Mouse (Mus musculus): Measurements from ENCODE around the gene Phf14. TPM values are rescaled to one million over a fixed set of nuclear protein-coding genes. Genes with fewer than 3 reads are reported as not detected.

Gene Phf14
- polyA plus RNA-seq, 1 experiment from 2014 or later: 72.2 TPM

DNA sequence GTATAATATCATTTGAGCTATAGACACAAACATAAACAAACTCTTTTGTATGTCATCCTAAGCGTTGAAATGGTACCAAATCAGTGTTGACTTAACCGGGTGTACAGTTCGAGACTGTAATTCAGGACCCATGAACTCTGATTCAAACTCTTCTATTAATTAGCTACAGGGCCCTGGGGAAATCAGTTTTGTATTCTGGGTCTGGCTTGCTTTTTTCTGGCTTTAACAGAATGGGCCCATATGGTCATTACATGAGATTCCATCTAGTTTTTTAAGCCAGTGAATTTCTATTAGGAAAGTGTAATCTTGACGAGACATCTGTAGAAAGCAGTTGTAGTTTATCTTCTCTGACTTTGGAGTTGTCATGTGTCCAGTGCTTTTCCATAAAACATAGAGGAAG, 160.3 kb downstream of the Phf14 start:
- H3K4me1 ChIP-seq (ENCODE audit: control insufficient read depth, insufficient read depth, low read length): no peaks in the 10 kb centered on the region
- H3K27me3 ChIP-seq (replicated peaks; ENCODE audit: control insufficient read depth, insufficient read depth, low read length): no peaks in the 10 kb centered on the region
- 84% methylated on average over 4 of the region's 4 CpGs for WGBS
- DNase-seq (ENCODE audit: low spot score) (no peak), ATAC-seq (ENCODE audit: low read depth) (no peak)
- no peak overlapping the region for H3K9ac ChIP-seq (ENCODE audit: low read depth, low read length)
- 0 out of 2 replicates have a peak, but pooled peaks cover 8% of the 10 kb centered on the region for H3K36me3 ChIP-seq (ENCODE audit: control insufficient read depth, insufficient read depth, low read length)
- no peak overlapping the region for H3K4me3 ChIP-seq (ENCODE audit: low read depth, low read length)
- no peaks in the 10 kb centered on the region for H3K9me3 ChIP-seq (ENCODE audit: control insufficient read depth, low read length)
- no peak overlapping the region for H3K4me2 ChIP-seq (ENCODE audit: low read depth, low read length)
- no peak overlapping the region for H3K27ac ChIP-seq (replicated peaks; ENCODE audit: low read depth, low read length)

GRCm38 (mm10) chr6:12069357-12069756, 161.7 kb downstream of the Phf14 start:
- Histone ChIP-seq H3K27me3 (replicated peaks; ENCODE audit: control insufficient read depth, insufficient read depth, low read length) (no peaks in the 10 kb centered on the region), H3K4me3 (ENCODE audit: low read depth, low read length) (no peak overlapping the region), H3K9me3 (ENCODE audit: control insufficient read depth, low read length) (no peaks in the 10 kb centered on the region), H3K4me1 (ENCODE audit: control insufficient read depth, insufficient read depth, low read length) (no peaks in the 10 kb centered on the region), H3K9ac (ENCODE audit: low read depth, low read length) (no peak overlapping the region), H3K4me2 (ENCODE audit: low read depth, low read length) (no peak overlapping the region), H3K27ac (replicated peaks; ENCODE audit: low read depth, low read length) (no peak overlapping the region), H3K36me3 (ENCODE audit: control insufficient read depth, insufficient read depth, low read length) (0 out of 2 replicates have a peak, but pooled peaks cover 6% of the 10 kb centered on the region)
- DNase-seq (ENCODE audit: low spot score): no peak
- 67% methylated on average over 2 of the region's 2 CpGs for WGBS
- no peak for ATAC-seq (ENCODE audit: low read depth)

DNA sequence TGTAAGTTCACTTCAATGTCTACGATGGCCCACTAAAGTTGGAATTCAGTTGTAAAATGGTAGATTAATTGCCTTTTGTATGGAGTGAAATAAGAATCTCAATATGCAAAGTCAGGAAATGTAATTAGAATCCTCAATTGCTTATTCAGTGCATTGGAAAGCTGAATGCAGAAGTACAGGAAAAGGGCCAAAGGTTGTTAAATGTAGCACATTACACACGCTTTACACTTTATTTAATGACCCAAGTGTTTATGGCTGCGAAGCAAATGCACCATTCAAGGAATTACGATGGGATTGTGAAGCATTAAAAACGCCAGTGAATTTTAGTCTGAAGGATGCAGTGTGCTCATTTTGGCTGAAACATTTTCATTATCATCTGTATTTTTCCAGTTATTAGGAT, 167.0 kb downstream of the Phf14 start:
- WGBS: 87% methylated on average over 5 of the region's 5 CpGs
- peaks cover 3% of the 10 kb centered on the region; the same call in 1 of the 2 replicates for H3K36me3 ChIP-seq (ENCODE audit: control insufficient read depth, insufficient read depth, low read length)

DNA sequence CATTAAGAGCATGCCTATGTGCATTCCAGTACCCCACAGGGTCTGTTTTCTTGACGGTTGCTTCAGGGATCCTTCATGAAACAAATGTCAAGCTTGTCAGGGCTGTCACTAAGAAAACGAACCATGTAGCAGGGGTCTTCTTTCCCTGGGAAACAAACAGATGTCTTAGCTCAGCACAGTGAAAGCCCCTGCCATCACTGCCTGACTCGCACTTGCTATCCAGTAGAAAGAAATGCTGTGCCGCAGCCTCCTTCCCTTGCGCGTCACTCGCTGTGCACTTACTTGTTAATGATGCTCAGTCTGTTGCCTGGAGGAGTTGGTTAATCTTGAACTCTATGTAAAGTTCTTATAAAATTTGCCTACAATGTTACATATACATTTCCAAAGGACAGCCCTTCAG, 169.7 kb downstream of the Phf14 start:
- ATAC-seq (ENCODE audit: low read depth) (no peak), DNase-seq (ENCODE audit: low spot score) (no peak)
- H3K4me3 ChIP-seq (ENCODE audit: low read depth, low read length): no peak overlapping the region
- no peaks in the 10 kb centered on the region for H3K4me1 ChIP-seq (ENCODE audit: control insufficient read depth, insufficient read depth, low read length)
- H3K27me3 ChIP-seq (replicated peaks; ENCODE audit: control insufficient read depth, insufficient read depth, low read length): no peaks in the 10 kb centered on the region
- H3K9me3 ChIP-seq (ENCODE audit: control insufficient read depth, low read length): no peaks in the 10 kb centered on the region
- H3K27ac ChIP-seq (replicated peaks; ENCODE audit: low read depth, low read length): no peak overlapping the region
- WGBS: 55% methylated on average over 7 of the region's 7 CpGs
- no peak overlapping the region for H3K9ac ChIP-seq (ENCODE audit: low read depth, low read length)
- H3K4me2 ChIP-seq (ENCODE audit: low read depth, low read length): no peak overlapping the region
- peaks cover 10% of the 10 kb centered on the region; the same call in 1 of the 2 replicates for H3K36me3 ChIP-seq (ENCODE audit: control insufficient read depth, insufficient read depth, low read length)

More for the DNA sequence above, 167.0 kb downstream of the Phf14 start:
- Histone ChIP-seq H3K27ac (replicated peaks; ENCODE audit: low read depth, low read length) (no peak overlapping the region), H3K4me2 (ENCODE audit: low read depth, low read length) (no peak overlapping the region), H3K9me3 (ENCODE audit: control insufficient read depth, low read length) (no peaks in the 10 kb centered on the region), H3K27me3 (replicated peaks; ENCODE audit: control insufficient read depth, insufficient read depth, low read length) (no peaks in the 10 kb centered on the region), H3K4me1 (ENCODE audit: control insufficient read depth, insufficient read depth, low read length) (no peaks in the 10 kb centered on the region), H3K9ac (ENCODE audit: low read depth, low read length) (no peak overlapping the region), H3K4me3 (ENCODE audit: low read depth, low read length) (no peak overlapping the region)
- DNase-seq (ENCODE audit: low spot score) (no peak), ATAC-seq (ENCODE audit: low read depth) (no peak)

GRCm38 (mm10) chr6:12077880-12078618, 170.4 kb downstream of the Phf14 start:
- H3K9ac ChIP-seq (ENCODE audit: low read depth, low read length): no peak overlapping the region
- no peaks in the 10 kb centered on the region for H3K9me3 ChIP-seq (ENCODE audit: control insufficient read depth, low read length)
- ATAC-seq (ENCODE audit: low read depth): no peak
- H3K27ac ChIP-seq (replicated peaks; ENCODE audit: low read depth, low read length): no peak overlapping the region
- no peaks in the 10 kb centered on the region for H3K27me3 ChIP-seq (replicated peaks; ENCODE audit: control insufficient read depth, insufficient read depth, low read length)
- H3K4me3 ChIP-seq (ENCODE audit: low read depth, low read length): no peak overlapping the region
- DNase-seq (ENCODE audit: low spot score): no peak
- H3K4me1 ChIP-seq (ENCODE audit: control insufficient read depth, insufficient read depth, low read length): no peaks in the 10 kb centered on the region
- H3K4me2 ChIP-seq (ENCODE audit: low read depth, low read length): no peak overlapping the region
- H3K36me3 ChIP-seq (ENCODE audit: control insufficient read depth, insufficient read depth, low read length): peaks cover 10% of the 10 kb centered on the region; the same call in 1 of the 2 replicates
- WGBS: 81% methylated on average over 8 of the region's 8 CpGs

GRCm38 (mm10) chr6:12079260-12079659, 171.7 kb downstream of the Phf14 start:
- no peak overlapping the region for H3K4me3 ChIP-seq (ENCODE audit: low read depth, low read length)

DNA sequence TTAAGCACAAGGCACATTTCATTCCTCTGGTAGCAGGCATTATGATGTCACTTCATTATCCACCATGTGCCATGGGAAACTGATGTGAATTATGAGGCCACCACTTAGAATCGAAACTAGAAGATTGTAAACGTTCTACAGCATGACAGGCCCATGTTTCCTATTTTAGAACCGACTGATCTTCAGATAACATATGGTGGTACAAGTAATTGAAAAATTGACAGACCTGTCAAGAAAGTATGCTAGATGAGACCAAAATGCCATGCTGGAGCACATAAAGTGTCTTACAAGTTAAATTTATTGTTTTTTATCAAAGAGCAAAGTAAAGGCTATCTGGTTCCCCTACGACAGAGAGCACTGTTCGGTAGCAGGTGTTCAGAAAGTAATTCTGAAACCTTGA, 172.8 kb downstream of the Phf14 start:
- WGBS: 77% methylated on average over 5 of the region's 5 CpGs
- H3K9ac ChIP-seq (ENCODE audit: low read depth, low read length): no peak overlapping the region
- ATAC-seq (ENCODE audit: low read depth): no peak

More at GRCm38 (mm10) chr6:12079260-12079659, 171.7 kb downstream of the Phf14 start:
- H3K27ac ChIP-seq (replicated peaks; ENCODE audit: low read depth, low read length): no peak overlapping the region
- no peak overlapping the region for H3K4me2 ChIP-seq (ENCODE audit: low read depth, low read length)
- ATAC-seq (ENCODE audit: low read depth): no peak
- H3K4me1 ChIP-seq (ENCODE audit: control insufficient read depth, insufficient read depth, low read length): no peaks in the 10 kb centered on the region
- H3K36me3 ChIP-seq (ENCODE audit: control insufficient read depth, insufficient read depth, low read length): peaks cover 17% of the 10 kb centered on the region
- no peaks in the 10 kb centered on the region for H3K9me3 ChIP-seq (ENCODE audit: control insufficient read depth, low read length)
- 93% methylated on average over 4 of the region's 4 CpGs for WGBS
- no peak overlapping the region for H3K9ac ChIP-seq (ENCODE audit: low read depth, low read length)
- DNase-seq (ENCODE audit: low spot score): no peak
- H3K27me3 ChIP-seq (replicated peaks; ENCODE audit: control insufficient read depth, insufficient read depth, low read length): no peaks in the 10 kb centered on the region

DNA sequence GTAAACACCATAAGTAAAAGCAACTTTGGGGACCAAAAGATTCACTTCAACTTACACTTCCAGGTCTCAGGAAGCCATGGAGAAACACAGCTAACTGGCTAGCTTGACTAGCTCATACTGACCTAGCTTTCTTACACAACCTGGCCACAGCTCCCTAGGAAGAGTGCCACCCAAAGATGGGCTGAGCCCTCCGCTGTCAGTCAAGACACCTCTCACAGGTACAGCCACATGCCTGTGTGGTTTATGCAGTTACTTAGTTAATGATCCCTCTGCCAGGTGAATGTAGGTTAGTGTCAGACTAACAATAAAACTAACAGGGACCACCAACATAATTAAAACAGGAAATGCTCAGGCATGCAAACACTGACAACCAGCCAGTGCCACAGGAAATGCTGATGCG, 174.1 kb downstream of the Phf14 start:
- DNase-seq (ENCODE audit: low spot score) (no peak), ATAC-seq (ENCODE audit: low read depth) (no peak)
- peaks cover 17% of the 10 kb centered on the region for H3K36me3 ChIP-seq (ENCODE audit: control insufficient read depth, insufficient read depth, low read length)
- no peaks in the 10 kb centered on the region for H3K9me3 ChIP-seq (ENCODE audit: control insufficient read depth, low read length)
- H3K4me1 ChIP-seq (ENCODE audit: control insufficient read depth, insufficient read depth, low read length): no peaks in the 10 kb centered on the region
- 73% methylated on average over 2 of the region's 2 CpGs for WGBS
- no peaks in the 10 kb centered on the region for H3K27me3 ChIP-seq (replicated peaks; ENCODE audit: control insufficient read depth, insufficient read depth, low read length)
- H3K4me3 ChIP-seq (ENCODE audit: low read depth, low read length): no peak overlapping the region
- no peak overlapping the region for H3K9ac ChIP-seq (ENCODE audit: low read depth, low read length)
- no peak overlapping the region for H3K27ac ChIP-seq (replicated peaks; ENCODE audit: low read depth, low read length)
- no peak overlapping the region for H3K4me2 ChIP-seq (ENCODE audit: low read depth, low read length)

More for the DNA sequence above, 172.8 kb downstream of the Phf14 start:
- Histone ChIP-seq H3K4me1 (ENCODE audit: control insufficient read depth, insufficient read depth, low read length) (no peaks in the 10 kb centered on the region), H3K27ac (replicated peaks; ENCODE audit: low read depth, low read length) (no peak overlapping the region), H3K4me2 (ENCODE audit: low read depth, low read length) (no peak overlapping the region), H3K9me3 (ENCODE audit: control insufficient read depth, low read length) (no peaks in the 10 kb centered on the region), H3K36me3 (ENCODE audit: control insufficient read depth, insufficient read depth, low read length) (peaks cover 17% of the 10 kb centered on the region), H3K27me3 (replicated peaks; ENCODE audit: control insufficient read depth, insufficient read depth, low read length) (no peaks in the 10 kb centered on the region), H3K4me3 (ENCODE audit: low read depth, low read length) (no peak overlapping the region)
- DNase-seq (ENCODE audit: low spot score): no peak

GRCm38 (mm10) chr6:12082125-12082524, 174.5 kb downstream of the Phf14 start:
- no peak for DNase-seq (ENCODE audit: low spot score)
- no peaks in the 10 kb centered on the region for H3K4me1 ChIP-seq (ENCODE audit: control insufficient read depth, insufficient read depth, low read length)
- H3K27ac ChIP-seq (replicated peaks; ENCODE audit: low read depth, low read length): no peak overlapping the region
- no peak overlapping the region for H3K9ac ChIP-seq (ENCODE audit: low read depth, low read length)
- H3K9me3 ChIP-seq (ENCODE audit: control insufficient read depth, low read length): no peaks in the 10 kb centered on the region
- 77% methylated on average over 2 of the region's 2 CpGs for WGBS
- no peaks in the 10 kb centered on the region for H3K27me3 ChIP-seq (replicated peaks; ENCODE audit: control insufficient read depth, insufficient read depth, low read length)
- H3K4me2 ChIP-seq (ENCODE audit: low read depth, low read length): no peak overlapping the region
- ATAC-seq (ENCODE audit: low read depth): no peak
- H3K36me3 ChIP-seq (ENCODE audit: control insufficient read depth, insufficient read depth, low read length): peaks cover 17% of the 10 kb centered on the region
- H3K4me3 ChIP-seq (ENCODE audit: low read depth, low read length): no peak overlapping the region
